Mouse (Mus musculus) granulocyte monocyte progenitor cell, adult 5-6 weeks (primary cell): Measurements from ENCODE around the gene Qdpr. TPM values are rescaled to one million over a fixed set of nuclear protein-coding genes. Genes with fewer than 3 reads are reported as not detected.
"Not testable (repeated sequence)": the region's sequence is repeated elsewhere in the genome, so short reads cannot be mapped to it uniquely, and the experiment has no call there.

Experiments
- ATAC-seq: replicated peaks from 2 replicates; pipeline ENCODE4 v1.8.0; 2016; ENCODE audit warnings: mild to moderate bottlenecking, moderate TSS enrichment, inconsistent platforms; ENCODE audit not compliant: poor library complexity, severe bottlenecking
- total RNA-seq, 2 experiments: library from RNA; stranded (forward) in 1 of 2; stranded (reverse) in 1 of 2; fragments of 200-712, 200-1000 nt in 1 of 2; fragments of >200 nt in 1 of 2; fragmentation: Nextera tagmentation in 1 of 2; gene quantifications; 2 replicates each; pipeline ENCODE4 v1.2.3; 2014 to 2017

Qdpr gene
- total RNA-seq, 2 experiments from 2014 or later = 35.4 to 123 TPM

DNA sequence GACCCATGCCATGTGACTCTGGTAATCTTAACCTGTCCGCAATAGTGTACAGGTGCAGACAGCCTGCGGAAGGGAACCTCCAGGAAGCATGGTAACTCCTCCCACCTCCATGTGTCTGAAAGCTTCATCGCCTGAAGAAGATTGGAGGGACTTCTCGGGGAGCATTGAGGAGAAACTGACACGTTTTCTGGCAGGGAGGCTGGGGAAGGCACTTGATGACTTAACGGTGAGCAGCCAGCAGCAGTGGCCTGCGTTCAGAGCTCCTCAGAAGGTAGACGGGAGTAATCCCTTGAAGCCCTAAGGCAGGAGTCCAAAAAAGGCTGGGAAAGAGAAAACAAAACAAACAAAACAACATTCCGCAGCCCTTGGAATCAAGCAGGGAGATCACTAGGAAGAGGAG, 4.4 kb upstream of the Qdpr start:
- no peak for ATAC-seq

DNA sequence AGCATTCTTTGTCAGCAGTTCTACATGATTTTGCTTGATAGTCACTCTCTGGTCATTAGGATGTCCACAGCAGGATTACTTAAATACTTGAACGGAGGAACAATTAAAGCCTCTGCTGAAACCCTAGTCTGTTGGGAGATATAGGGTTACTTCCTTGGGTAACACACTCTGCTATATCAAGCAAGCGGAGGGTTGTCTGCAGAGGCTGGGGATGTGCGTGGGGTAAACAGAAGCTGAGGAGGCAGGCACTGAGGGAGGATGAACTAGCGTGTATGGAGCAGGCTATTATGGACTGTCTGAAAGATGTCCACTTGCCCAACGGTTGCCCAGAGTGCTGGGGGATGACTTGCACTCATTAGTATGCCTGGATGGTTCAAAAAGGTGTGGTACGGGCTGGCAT, 3.4 kb upstream of the Qdpr start, which contains the start of gene Clrn2:
Gene Clrn2 (plus strand): TSS at position 301 of the 400 bp plus-strand sequence.
- ATAC-seq = no peak

DNA sequence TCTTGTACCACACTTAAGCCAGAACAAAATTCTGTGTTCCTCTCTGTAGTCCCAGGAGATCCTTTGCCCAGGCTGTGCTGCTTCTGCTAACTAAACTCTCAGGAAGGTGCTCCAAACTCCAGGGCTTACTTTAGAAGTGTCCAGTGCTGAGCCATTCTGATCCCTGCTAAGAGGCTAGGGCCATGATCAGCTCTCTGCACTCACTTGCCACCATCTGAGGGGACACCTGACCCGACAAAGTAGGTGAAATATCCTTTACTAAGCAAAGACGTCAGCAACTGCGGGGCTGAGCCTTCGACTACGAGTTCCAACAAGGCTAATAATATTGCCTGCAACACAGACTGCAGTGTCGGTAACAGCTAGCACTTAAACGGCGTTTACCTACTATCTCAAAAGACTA, 830 bp downstream of the Qdpr start:
- ATAC-seq = no peak

DNA sequence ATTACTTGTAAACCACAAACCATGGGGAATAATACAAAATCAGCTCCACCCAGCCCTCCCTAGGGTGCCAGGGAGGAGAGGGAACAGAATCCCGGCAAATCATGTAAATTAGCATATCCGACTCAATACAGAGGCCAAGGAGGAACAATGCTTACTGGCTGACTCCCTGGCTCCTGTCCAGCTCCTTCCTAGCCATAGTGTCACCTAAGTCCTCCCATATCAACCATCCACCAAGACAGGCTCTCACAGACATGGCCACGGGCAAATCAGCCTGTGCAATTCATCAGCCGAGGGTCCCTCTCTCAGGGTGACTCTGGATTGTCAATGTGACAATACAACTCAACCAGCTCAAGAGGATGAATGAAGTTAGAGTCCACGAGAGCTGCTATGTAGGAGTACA, 1.4 kb downstream of the Qdpr start:
- no peak for ATAC-seq

DNA sequence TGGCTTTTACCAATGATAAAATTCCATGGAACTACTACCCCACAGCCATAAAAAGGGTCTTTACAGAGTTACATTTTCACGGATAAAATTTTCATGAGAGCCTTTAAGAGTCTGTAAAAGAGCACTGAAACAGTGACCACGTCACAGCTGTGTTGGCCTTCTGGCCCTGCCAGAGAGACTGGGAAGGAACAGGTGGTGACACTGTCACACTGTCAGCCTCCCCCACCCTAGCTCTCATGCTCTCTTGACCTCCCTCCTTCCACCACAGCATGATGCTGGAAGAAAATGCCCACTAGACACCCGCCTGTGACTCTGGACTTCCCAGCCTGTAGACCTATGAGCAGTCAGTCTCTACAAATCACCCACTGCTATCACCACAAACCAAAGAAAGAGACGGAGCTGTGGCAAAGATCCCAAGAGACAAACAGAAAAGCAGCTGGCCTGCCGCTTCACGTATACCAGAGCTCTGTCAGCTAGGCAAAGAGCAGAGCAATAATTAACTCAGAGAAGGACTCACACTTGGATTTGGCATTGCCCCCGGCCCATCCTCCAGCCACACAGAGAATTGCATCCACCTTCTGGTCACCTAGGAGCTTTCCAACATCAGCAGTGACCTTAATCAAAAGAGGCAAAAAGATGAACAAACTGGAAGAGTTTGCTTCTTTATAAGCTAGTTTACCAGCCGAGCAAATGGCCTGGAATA, 5.8 kb downstream of the Qdpr start:
- ATAC-seq = no peak

DNA sequence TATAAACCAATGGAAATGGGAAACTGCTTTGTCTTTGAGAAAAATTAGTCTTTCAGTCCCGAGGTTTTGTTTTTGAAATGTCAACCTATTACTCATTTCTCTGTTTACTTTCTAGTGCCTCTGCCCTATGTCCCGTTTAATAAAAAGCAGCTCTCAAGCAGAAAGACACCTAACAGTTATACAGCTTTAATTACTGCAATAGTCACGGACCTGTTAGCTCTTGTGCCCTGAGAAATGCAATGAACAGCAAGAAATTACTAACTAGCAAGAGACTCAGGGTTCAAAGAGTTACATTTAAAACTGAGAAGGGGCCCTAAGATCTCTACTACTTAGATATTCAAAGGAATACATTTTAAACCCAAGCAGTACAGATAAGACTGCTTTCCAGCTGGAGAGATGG, 8.3 kb downstream of the Qdpr start:
- ATAC-seq = no peak

DNA sequence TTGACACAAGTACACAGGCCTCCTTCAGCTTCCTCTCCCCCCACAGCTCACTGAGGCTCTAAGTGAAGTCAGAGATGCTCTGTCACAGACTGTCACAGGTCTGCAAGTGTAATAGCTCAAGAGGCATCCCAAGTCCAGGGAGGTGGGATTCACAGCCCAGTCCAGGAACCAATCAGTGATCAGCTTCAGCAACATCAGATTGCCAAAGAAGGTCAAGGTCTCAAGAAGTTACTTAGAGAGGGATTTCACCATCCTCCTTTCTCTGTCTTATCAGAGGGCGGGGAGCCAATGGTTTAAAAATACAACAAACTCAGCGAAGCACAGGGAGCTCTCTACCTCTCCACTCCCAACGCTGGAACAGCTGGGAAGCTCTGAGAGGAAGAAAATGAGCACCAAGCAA, 8.9 kb downstream of the Qdpr start:
- no peak for ATAC-seq

DNA sequence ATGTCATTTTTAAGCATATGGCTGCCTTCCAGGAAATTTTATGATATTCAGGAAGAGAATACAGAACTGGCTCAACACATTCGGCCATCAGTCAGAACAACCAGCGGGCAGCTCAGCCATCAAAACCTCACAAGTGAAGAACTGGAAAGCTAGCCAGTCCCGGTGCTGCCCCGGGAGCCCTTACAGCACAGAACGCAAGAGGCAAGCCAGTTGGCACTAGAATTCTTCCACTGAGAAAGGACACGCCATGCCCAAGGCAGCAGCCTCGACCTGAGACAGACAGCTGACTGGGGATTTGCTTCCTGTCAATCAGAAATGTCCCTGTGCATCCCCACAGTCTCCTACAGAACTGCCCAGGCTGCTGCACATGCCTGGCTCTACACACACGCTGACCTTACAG, 11.7 kb downstream of the Qdpr start:
- ATAC-seq = no peak

DNA sequence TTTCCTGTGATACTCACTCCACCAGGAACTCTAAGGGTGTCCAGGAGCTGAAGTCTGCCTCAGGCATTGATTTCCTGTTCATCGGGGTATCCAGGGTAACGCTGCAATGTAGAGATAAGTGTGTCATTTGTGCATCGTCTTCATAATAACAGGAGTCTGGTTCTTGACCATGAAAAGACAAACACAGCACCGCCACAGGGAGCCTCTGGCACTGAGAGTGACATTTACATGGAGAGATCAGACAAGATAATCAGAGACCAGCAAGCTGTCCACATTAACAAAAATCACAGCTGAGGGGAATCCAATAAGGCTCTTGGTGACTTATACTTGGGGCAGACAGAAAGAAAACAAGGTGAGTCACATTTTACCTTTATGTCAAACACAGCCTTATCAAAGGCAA, 12.2 kb downstream of the Qdpr start:
- no peak for ATAC-seq

DNA sequence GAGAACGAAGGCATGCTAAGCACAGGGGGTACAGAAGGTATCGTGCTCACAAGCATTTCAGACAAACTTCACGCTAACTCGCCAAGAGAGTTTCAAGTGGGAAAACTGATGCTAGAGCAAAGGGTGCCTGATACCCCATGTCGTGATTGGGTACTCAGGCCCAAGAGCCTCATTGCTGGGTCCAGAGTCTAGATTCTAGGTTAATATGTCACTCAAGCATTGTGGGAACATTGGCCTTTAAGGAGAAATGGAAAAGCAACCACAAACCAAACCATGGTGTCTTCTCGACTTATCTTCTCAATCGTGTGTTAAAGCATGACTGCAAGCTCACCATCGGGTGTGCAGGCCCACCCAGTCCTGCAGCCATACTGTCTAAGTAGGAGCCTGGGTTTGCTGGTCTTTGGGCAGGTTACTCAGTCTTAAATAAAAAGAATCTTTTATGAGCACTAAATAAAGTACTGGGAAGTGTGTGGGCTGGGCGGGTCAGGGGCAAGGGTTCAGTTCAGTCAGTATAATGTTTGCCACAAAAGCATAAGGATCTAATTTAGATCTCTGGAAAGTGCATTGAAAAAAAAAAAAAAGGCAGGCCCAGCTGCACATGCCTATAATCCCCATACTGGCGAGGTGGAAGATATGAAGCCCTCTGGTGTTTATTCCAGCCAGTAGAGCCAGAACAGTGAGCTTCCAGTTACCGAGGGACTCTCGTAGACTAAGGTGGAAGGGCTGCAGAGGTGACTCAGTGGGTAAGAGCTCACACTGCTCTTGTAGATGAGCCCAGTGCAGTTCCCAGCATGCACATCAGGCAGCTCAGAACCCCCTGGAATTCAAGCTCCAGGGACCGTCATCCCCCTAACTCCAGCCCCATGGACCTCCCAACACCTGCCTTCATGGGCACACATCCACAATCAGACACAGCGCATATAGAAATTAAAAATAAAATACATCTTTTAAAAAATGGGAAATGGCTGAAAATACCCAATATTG, 13.8 kb downstream of the Qdpr start:
- no peak for ATAC-seq

DNA sequence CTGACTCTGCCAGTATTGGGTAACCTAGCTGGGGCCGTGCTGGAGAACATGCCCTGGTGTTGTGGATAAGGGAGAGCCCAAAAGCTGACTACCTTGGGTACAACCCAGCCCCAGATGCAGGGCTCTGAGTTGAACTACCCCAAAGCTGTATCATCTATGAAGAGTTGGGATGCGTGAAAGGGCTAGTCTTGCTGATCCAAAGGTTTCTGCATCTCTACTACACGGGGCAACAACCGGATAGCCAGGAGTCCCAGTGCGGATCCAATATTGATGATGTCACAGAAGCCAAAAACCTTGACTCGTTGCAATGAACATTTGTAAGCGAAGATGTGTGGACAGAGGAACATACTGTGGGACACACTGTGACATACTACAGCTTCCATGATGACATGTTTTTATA, 22.1 kb downstream of the Qdpr start:
- ATAC-seq = no peak

DNA sequence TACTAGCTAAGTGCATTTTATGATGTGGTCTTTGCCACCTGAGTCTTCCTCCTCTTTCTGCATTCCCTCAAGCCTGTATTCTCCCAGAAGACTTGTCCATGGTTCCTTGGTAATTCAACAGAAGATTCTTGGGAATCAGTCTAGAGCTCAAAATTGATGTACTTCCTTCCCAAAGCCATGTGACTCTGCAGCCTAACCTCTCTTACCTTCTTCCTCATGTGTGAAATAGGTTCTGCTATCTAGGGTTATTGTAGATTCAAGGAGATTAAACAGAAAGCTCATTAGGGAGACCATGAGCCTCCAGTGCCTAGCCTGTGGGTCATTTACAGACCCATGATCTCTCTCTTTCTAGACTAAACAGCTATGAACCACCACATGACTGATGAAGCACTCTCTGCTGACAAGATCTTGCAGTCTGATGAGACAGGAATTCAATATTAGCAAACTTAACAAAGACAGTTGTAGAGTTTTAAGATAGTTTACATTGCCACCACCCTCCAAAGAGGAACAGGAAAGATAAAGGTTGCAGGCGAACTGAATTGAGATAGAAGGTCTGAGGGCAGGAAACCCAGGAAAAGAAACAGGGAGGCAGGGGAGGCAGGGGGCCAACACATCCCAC, 23.5 kb downstream of the Qdpr start:
- ATAC-seq = no peak

DNA sequence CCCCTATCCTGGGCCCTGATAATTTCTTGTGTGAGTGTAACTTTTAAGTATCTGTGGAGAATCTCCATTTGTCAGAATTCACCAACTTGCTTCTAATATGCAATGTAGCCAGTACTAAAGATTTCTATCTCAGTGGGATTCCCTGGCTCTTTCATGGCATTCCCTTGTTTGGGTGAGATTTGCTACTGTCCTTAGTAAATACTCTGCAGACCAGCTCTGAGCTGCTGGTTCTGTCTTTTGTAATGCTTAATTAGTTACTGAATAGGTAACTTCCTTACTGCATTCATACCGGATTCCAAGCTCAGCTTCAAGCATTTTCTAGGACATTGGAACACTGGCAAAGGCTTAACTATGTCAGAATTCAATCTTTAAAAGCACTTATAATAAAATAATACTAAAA, 24.3 kb downstream of the Qdpr start:
- not testable (repeated sequence) for ATAC-seq

DNA sequence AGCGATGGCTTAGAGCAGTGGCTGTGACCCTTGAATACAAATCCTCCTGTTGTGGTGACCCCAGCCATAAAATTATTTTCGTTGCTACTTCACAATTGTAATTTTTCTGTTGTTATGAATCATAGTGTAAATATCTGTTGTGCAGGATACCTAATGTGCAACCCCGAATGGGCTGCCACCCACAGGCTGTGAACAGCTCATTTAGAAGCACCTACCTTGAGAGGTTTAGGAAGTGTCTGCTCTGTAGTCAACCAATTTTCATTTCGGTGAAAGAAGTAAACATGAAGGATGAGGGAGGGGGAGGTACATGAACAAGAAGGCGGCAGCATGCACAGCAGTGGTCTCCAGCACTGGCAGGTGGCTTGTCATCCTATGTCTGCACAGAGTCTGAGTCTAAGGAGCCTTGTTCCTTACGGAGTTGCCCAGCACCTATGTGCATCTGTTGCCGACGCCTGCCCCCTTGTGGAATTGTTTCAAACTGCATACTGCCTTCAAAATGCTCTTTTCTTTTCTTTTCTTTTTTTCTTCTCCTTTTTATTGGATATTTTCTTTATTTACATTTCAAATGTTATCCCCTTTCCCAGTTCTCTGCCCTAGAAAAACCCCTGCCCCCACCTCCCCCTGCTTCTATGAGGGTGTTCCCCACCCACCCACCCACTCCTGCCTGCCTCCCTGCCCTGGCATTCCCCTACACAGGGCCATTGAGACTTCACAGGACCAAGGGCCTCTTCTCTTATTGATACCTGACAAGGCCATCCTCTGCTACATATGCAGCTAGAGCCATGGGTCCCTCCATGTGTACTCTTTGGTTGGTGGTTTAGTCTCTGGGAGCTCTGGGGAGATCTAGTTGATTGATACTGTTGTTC, 25.8 kb downstream of the Qdpr start:
- ATAC-seq = peak; percentile 88

DNA sequence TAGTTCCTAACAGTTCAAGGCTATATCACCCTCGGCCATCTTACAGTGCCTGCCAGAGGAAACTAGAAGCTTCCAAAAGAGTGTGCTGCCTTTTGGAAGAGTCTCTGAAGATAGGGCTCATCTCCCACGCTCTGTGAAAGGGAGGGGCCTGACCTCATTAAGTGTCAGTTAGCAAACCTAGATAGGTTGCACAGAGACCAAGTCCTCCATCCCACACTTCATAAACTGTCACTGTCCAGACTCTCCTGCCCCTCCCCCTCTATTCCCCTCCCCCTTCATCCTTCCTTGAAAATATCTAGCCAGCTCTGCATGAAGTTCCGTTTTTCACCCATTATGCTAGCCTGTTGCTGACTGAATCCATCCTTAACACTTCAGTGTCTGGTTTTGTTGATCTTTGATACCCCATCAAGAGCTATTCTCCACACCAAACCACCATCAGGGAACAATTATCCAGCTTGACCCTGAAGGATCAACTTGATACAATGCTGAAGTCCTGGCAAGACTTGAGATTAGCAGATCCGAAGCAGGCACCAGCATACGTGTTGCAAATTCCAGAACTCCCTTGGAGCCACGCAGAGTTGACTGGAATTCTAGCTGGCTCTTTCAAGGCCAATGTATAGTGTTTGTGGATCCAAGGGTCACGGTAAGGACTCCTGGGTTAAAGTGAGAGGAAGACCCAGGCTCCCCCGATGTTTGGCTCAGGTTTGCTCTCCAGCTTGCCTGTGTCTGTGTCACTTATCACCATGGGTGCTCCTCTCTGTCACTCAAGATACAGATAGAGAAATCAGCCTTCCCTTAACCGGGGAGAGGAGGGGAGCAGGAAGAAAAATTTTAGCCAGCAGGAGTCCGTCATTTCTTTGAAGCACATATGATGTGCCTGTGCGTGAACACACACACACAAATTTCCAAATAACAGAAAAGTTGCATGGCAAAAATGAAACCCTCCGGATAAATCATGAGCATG, 27.9 kb downstream of the Qdpr start:
- ATAC-seq = no peak

DNA sequence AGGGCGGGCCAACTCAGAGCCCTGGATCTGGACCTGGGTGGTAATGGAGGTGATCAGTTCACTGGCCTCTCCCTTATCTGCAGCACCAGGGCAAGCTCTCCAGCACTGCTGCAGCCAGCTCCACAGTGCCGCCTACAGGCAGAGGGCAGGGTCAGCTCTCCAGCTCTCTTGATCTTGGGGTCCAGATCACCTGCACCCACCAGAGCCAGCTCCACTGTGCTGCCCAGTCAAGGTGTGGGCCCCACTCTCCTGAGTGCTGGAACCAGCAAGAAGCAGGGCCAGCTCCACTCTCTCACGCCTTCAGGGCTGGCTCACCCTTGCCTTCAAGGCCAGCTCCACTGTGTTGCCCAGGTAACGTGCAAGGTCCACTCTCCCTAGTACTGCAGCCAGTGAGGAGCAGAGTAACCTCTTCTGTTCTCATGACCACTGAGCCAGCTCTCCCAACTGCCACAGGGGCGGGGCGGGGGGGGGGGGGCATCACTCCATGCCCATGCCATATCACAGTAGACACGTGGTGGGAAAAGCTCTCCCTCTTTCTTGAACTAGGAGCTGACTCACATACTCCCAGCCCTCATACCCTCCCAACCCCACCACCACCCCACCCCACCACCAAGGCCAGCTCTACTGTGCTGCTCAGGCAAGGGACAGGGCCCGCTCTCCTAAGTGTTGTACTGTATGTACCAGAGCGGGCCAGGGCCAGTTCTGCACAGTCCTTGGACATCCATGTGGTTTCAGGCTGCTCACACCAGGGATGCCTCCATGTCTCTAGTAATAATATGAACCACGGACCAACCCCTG, 30.0 kb downstream of the Qdpr start:
- ATAC-seq = peak; percentile 75

DNA sequence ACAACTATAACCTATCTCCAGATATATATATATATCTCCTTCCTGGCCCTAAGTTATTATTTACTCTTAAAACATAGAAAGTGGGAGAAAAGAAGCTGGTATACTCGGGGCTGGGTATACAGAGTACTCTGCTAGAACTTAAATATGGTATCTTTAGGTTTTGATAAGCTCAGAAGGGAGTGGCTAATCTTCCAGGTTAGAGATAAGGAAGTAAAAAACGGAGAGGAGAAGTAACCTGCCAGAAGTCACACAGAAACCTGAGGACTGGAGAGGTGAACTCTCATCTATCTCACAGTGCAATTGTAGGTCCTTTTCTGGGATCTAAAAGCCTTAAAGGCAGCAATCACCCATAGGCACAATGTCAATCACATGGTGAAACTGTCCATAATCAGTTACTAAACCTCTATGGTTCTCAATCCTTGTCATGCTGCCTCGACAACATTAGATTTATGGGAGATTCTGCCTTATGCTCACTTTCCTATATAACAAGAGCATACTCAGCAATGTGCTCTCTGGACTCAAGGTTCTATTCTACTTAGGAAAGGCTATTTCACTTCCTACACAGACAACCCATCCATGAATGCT, 32.1 kb downstream of the Qdpr start:
- ATAC-seq = no peak

DNA sequence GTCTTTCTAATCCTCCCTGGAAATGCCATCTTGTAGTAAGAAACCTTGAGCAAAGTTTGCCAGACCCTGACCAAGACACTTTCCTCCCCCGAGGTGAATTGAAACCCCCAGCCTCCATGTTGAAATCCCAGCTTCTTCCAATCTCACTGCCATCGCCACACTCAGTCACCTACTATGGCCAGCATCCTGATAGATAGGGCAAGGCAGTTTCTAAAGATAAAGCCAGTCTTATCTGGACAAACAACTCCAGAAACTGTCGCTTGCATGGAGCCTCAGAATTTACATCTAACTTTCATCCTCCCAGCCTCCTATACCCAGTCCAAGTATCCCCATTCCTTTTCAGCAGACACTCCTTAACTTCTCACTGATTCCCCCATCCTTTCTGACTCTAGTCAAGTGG, 33.6 kb downstream of the Qdpr start:
- ATAC-seq = no peak
